Mouse (Mus musculus): Measurements from ENCODE around the gene Hmx1. TPM values are rescaled to one million over a fixed set of nuclear protein-coding genes. Genes with fewer than 3 reads are reported as not detected.

Hmx1 gene
- polyA plus RNA-seq (2012; rRNA removed), result 0.13 TPM in 1 of 2 replicates, not detected in the other

DNA sequence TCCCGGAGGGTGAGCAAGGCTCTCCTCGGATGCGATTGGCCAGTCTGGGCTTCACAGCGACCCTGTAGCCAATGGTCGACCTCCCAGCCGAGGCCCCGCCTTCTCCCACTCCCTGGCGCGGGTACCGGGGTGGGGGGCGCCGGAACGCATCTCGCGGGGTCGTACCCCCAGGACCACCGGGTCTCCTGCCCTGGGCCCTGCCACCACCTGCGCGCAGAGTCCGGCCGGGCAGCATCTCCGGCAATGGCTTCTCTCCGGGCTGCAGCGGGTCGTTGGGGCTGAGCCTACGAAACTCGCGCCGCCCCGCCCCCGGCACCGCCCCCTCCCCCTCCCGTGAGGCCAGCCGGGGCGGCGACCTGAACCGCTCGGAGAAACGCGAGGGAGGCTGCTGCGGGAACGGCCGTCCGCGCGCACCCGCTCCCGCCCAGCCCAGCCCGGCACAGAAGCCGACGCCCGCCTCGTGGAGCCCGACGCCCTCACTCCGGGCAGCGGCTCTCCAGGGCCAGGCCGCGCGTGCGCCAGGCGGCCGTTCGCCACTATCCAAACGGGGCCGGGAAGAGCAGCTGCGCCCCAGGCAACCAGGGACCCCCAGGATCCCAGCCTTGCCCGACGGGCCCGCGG lies at the start of gene Hmx1:
TSS of gene Hmx1 (plus strand) at position 618 of the 621 bp plus-strand sequence.
- no peak for DNase-seq (ENCODE audit: low read depth)

GRCm38 (mm10) chr5:35345084-35345483 lies 43.8 kb upstream of the Hmx1 start:
- no peak for DNase-seq (ENCODE audit: low read depth)

GRCm38 (mm10) chr5:35348794-35349193 lies 40.1 kb upstream of the Hmx1 start:
- DNase-seq (ENCODE audit: low read depth), result no peak

DNA sequence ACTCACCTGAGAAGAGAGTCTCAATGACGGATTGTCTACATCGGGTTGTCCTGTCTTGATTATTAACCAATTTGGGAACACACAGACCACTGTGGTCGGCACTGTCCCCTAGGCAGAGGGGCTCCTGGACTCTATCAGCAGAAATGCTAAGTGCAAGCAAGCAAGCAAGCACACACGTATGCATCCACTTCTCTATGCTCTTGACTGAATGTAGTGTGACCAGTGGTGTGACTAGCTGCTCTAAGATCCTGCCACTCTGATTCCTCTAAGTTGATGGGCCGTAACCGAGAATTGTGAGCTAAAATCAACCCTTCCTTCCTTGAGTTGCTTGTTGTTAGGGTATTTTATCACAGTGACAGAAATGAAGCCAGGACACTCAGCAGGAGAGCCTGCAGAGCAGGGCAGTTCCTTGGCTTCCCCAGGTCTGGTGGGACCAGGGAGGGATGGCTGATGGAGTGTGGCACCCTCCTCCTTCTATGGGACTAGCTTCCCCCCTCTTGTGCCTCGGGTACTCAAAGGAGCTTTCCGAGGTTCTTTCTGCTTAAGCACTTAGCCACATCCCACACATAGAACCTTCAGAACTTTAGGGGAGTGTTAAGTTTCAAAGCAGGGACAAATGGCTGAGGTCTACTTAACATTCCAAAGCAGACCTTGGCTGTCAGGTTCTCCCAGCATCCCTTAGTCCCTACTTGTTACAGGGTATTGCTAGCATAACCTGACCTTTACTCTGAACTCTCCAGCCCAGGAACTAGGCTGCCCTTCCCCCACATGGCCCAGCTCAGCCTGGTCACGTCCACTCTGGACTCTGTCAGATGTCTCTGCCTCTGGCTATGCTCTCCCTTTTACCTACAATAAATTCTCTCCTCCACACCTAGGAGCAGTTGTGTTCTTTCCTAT lies 31.1 kb upstream of the Hmx1 start:
- no peak for DNase-seq (ENCODE audit: low read depth)

GRCm38 (mm10) chr5:35361570-35362284 lies 27.2 kb upstream of the Hmx1 start:
- peak; percentile 20 for DNase-seq (ENCODE audit: low read depth)

DNA sequence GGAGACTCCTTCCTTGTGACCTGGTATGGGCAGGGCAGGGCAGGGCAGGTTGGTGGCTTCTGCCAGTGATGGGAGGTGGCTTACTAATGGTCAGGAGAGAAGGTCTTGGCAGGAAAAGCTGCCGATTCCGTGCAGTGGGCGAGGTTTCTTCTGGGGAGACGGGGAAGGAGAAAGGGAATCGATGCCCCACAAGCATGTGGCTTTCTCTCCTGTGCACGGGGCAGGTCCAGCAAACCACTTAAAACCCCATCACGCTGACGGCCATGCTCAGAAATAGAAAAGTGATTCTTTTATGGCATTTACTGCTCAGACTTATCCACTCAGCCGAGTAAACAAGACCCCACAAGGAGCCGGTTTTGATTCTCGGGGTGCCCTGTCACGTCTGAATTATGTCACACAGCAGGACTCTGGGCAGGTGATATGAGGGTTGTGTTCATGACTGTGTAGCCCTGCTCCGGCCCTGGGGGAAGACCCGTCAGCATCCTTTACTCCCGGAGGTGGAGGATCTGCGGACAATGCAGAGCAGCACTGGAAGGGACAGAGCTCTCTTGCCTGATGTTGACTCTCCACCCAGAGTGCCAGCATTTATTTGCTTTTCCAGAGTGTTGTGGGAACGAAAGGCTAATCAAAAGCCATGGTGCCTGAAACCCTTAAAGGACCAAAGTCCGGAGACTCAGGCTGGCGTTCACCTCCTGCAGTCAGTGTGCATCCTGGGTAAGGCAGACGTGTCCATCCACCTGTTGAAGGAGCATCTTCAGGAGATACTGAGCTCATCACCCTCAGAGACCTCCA lies 22.5 kb upstream of the Hmx1 start:
- DNase-seq (ENCODE audit: low read depth), result no peak

- DNase-seq (ENCODE audit: low read depth), result no peak
These were observed 20.0 kb upstream of the Hmx1 start for GRCm38 (mm10) chr5:35368916-35369315.

GRCm38 (mm10) chr5:35379066-35379465 lies 9.8 kb upstream of the Hmx1 start:
- no peak for DNase-seq (ENCODE audit: low read depth)

DNA sequence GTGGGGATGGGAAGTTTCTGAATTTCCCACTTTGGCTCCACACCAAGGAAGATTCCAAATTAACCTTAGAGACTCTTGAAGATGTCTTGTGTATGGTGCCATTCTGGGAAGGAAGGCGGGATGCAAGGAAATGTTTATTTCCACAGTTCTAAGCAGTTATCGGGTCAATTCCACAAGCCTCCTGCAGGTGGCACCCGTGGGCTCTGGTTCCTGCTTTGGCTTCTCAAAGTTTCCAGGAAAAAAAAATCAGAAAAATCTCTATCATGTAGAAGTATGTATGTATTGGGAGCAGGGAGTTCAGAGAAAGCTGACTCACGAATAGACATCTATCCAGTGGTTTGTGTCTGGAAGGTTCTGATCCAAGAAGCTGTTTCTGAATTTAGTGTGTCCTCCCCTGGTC lies 9.1 kb upstream of the Hmx1 start:
- no peak for DNase-seq (ENCODE audit: low read depth)

DNA sequence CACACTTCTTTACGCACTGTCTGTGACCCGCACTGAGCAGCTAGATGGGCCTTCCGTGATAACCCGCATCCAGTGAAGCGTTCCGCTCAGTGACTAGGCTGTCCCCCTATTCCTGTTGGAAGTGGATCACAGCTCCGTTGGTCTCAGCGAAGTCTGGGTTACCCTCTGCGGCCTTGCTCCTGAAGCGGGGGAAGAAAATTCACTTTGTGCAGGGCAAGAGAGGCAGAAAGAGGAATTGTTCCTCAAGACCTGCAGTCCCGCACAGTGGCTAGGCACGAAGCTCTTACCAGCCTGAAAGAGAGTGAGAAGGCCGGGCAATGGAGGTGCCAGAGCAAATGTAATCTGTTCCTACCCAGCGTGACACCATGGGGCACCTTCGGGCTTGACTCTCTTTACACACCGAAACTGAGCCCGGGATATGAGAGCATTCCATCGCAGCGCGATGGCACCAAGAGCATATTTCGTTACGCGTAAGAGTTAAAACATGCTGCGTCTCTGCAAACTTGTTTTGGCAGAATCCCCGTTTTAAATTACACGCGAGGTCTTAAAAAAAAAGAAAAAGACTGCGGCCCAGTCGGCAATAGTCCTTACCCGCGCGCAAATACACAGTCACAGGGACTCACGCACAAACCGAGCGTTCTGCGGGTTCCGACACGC lies 946 bp upstream of the Hmx1 start:
- no peak for DNase-seq (ENCODE audit: low read depth)

DNA sequence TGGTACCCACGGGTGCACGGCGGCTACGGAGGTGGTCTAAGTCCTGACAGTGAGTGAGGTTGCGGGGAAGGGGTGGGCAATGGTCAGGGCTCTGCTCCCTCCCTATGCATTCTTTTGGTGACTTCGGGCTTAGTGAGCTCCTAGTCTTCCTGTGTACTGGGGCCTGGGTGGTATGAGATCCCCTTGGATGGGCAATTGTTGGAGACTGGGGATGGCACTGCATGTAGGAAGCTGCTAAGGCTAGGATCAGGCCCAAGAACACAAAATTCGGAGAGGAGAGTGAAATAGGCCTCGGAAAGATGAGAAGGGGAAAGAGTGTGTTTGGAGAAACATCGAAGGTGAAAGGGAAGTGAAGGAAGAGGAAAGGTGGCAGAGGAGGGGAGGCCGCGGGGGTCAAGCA lies 533 bp downstream of the Hmx1 start:
- no peak for DNase-seq (ENCODE audit: low read depth)

DNA sequence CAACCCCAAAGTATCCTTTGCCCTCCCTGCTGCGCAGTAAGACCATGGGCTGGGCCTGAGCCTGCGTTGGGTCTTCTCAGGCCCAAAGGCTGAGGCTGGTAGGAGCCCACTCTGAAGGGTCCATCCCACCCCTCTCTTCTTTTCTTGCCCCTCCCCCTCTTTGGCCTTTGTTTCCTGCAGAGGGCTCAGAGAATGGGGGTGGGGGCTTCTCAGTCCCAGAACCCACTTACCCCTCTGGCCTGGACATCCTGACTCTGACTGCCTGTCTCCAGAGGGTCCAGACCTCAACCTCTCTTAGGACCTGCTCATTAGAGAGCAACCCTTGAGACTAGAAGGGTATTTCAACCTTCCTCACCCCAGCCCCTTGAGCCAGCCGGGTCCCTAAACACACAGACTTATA lies 1.0 kb downstream of the Hmx1 start:
- no peak for DNase-seq (ENCODE audit: low read depth)

GRCm38 (mm10) chr5:35390848-35391655 lies 2.1 kb downstream of the Hmx1 start:
- DNase-seq (ENCODE audit: low read depth), result no peak

DNA sequence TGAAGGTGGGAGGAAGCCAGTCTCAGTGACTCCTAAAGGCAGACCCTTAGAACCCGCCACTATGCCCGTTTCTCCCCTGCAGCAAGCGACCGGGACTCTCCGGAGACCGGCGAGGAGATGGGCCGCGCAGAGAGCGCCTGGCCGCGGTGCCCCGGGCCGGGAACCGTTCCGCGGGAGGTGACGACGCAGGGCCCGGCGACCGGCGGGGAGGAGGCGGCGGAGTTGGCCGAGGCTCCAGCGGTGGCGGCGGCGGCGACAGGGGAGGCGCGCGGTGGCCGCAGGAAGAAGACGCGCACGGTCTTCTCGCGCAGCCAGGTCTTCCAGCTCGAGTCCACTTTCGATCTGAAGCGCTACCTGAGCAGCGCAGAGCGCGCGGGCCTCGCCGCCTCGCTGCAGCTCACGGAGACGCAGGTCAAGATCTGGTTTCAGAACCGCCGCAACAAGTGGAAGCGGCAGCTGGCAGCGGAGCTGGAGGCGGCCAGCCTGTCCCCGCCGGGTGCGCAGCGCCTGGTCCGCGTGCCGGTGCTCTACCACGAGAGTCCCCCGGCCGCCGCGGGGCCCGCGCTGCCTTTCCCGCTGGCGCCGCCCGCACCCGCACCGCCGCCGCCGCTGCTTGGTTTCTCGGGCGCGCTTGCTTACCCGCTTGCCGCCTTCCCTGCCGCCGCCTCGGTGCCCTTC lies 2.9 kb downstream of the Hmx1 start:
- no peak for DNase-seq (ENCODE audit: low read depth)

- DNase-seq (ENCODE audit: low read depth), result no peak
These were observed 3.4 kb downstream of the Hmx1 start for GRCm38 (mm10) chr5:35392334-35392695.

GRCm38 (mm10) chr5:35395566-35396440 lies 6.9 kb downstream of the Hmx1 start:
- no peak for DNase-seq (ENCODE audit: low read depth)

GRCm38 (mm10) chr5:35396976-35397641 lies 8.2 kb downstream of the Hmx1 start:
- no peak for DNase-seq (ENCODE audit: low read depth)

DNA sequence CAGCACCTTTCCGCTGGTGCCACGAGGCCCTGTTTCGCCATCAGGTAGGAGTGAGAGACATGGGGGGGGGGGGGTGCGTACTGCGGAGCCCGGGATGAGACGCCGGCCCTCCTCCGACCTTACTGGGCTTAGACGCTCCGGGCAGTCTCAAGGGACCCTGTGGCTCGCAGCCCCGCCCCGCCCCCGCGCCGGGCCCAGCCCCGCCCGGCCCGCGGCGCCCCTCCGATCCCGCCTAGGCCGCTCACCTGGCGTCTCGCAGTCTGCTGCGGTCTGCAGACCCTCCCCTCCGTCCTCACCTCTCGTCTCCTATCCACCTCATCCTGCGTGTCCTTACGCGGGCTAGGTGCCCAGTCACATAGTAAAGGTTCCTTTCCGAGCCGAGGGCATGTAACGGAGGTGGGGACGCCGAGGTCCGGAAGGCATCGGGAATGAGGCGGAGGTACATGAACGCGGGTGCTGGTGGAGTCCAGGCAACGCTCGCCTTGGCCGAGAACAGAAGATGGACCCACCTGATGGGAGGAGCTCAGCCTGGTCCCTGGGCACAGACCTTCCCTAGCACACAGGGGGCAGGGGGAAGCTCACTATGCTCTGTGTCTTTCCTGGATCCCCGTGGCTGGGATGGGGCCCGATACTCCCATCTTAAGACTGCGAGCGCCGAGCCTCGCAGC lies 8.9 kb downstream of the Hmx1 start:
- no peak for DNase-seq (ENCODE audit: low read depth)

Data from gonadal fat pad, adult 2 months (tissue).